Mouse (Mus musculus) activated CD4-positive, CD25-positive, alpha-beta regulatory T cell, adult 9 weeks (primary cell): ENCODE measurements around the gene Spag7. TPM values are rescaled to one million over a fixed set of nuclear protein-coding genes. Genes with fewer than 3 reads are reported as not detected.

Experiments used
- polyA plus RNA-seq: library from polyadenylated mRNA; unstranded; fragments of 100-300 nt; shearing (Covaris generic); gene quantifications from one replicate; pipeline ENCODE4 v1.2.1, GENCODE M21; 2017

Spag7 gene
- polyA plus RNA-seq, result 98.7 TPM

GRCm38 (mm10) chr11:70668771-70669505, at the start of gene Spag7:
Gene Spag7 (minus strand): TSS chr11:70669416.

GRCm38 (mm10) chr11:70699722-70700556, 30.7 kb upstream of the Spag7 start, which contains the start of the genes Inca1 and Kif1c:
Gene Inca1 (minus strand): TSS chr11:70700155.
Gene Kif1c (plus strand): TSS chr11:70700548.

GRCm38 (mm10) chr11:70687601-70688199, 18.5 kb upstream of the Spag7 start, which contains the start of gene Camta2:
Gene Camta2 (minus strand): TSS chr11:70688105.

GRCm38 (mm10) chr11:70656964-70657363, 12.3 kb downstream of the Spag7 start, which contains the start of gene Eno3:
Gene Eno3 (plus strand): TSS chr11:70657202.

GRCm38 (mm10) chr11:70654198-70654922, 14.9 kb downstream of the Spag7 start, which contains the start of gene Pfn1:
Gene Pfn1 (minus strand): TSS chr11:70654644.

GRCm38 (mm10) chr11:70646691-70647650, 22.2 kb downstream of the Spag7 start, which contains the start of the genes Rnf167 and Slc25a11:
Gene Rnf167 (plus strand): TSS chr11:70647235.
Gene Slc25a11 (minus strand): TSS chr11:70647479.

GRCm38 (mm10) chr11:70638714-70639278, 30.4 kb downstream of the Spag7 start, which contains the start of gene Gp1ba:
Gene Gp1ba (plus strand): TSS chr11:70639122.

GRCm38 (mm10) chr11:70619101-70619500, 50.1 kb downstream of the Spag7 start, which contains the start of gene Chrne:
Gene Chrne (minus strand): TSS chr11:70619216.

GRCm38 (mm10) chr11:70615516-70616093, 53.6 kb downstream of the Spag7 start, which contains the start of gene 4930544D05Rik:
Gene 4930544D05Rik (plus strand): TSS chr11:70615848.

Other genes starting within 250 kb of the Spag7 start
- 217 TPM for gene Arrb2, start 236.8 kb downstream of the Spag7 start, polyA plus RNA-seq
- gene Med11, start 217.5 kb downstream of the Spag7 start, polyA plus RNA-seq, result 81.1 TPM
- not detected for gene Zmynd15, start 210.0 kb downstream of the Spag7 start, polyA plus RNA-seq
- 0.57 TPM for gene Cxcl16, start 209.4 kb downstream of the Spag7 start, polyA plus RNA-seq
- gene Tm4sf5, start 164.2 kb downstream of the Spag7 start, polyA plus RNA-seq, result 4.0 TPM
- not detected for gene Vmo1, start 154.8 kb downstream of the Spag7 start, polyA plus RNA-seq
- gene Gltpd2, start 150.2 kb downstream of the Spag7 start, polyA plus RNA-seq, result not detected
- gene Psmb6, start 144.0 kb downstream of the Spag7 start, polyA plus RNA-seq, result 374 TPM
- not detected for gene Gm40193, start 136.5 kb downstream of the Spag7 start, polyA plus RNA-seq
- 2.5 TPM for gene Pld2, start 129.4 kb downstream of the Spag7 start, polyA plus RNA-seq
- 8.1 TPM for gene Mink1, start 106.5 kb downstream of the Spag7 start, polyA plus RNA-seq
- not detected for gene 4930544D05Rik, start 53.6 kb downstream of the Spag7 start, polyA plus RNA-seq
- gene Chrne, start 50.2 kb downstream of the Spag7 start, polyA plus RNA-seq, result 1.1 TPM
- 0.10 TPM for gene Gp1ba, start 30.3 kb downstream of the Spag7 start, polyA plus RNA-seq
- 396 TPM for gene Rnf167, start 22.2 kb downstream of the Spag7 start, polyA plus RNA-seq
- gene Slc25a11, start 21.9 kb downstream of the Spag7 start, polyA plus RNA-seq, result 170 TPM
- gene Pfn1, start 14.8 kb downstream of the Spag7 start, polyA plus RNA-seq, result 4,385 TPM
- gene Eno3, start 12.2 kb downstream of the Spag7 start, polyA plus RNA-seq, result 35.5 TPM
- gene Camta2, start 18.7 kb upstream of the Spag7 start, polyA plus RNA-seq, result 57.4 TPM
- 0.77 TPM for gene Inca1, start 30.7 kb upstream of the Spag7 start, polyA plus RNA-seq
- gene Kif1c, start 31.1 kb upstream of the Spag7 start, polyA plus RNA-seq, result 0.38 TPM
- 5.4 TPM for gene Zfp3, start 94.8 kb upstream of the Spag7 start, polyA plus RNA-seq
- gene Scimp, start 143.2 kb upstream of the Spag7 start, polyA plus RNA-seq, result 0.60 TPM
- gene Rabep1, start 175.4 kb upstream of the Spag7 start, polyA plus RNA-seq, result 12.2 TPM